Mouse (Mus musculus): ENCODE results near the gene Nabp2. TPM values are rescaled to one million over a fixed set of nuclear protein-coding genes. Genes with fewer than 3 reads are reported as not detected.

Gene Nabp2
- 48.7 and 52.0 TPM in 2 replicates for polyA plus RNA-seq (2015; fragmentation: Nextera tagmentation; extraction: Ambion mirVana)

GRCm38 (mm10) chr10:128411211-128412054 lies at the start of gene Nabp2, which contains the start of gene Rnf41:
TSS of gene Nabp2 (minus strand) at chr10:128411492.
TSS of gene Rnf41 (plus strand) at chr10:128411657.

GRCm38 (mm10) chr10:128458719-128459408 lies 47.6 kb upstream of the Nabp2 start, which contains the start of gene Smarcc2:
TSS of gene Smarcc2 (plus strand) at chr10:128459248.

GRCm38 (mm10) chr10:128401056-128401455 lies 10.2 kb downstream of the Nabp2 start, which contains the start of gene Slc39a5:
TSS of gene Slc39a5 (minus strand) at chr10:128401229.

GRCm38 (mm10) chr10:128376455-128377211 lies 34.7 kb downstream of the Nabp2 start, which contains the start of gene Ankrd52:
TSS of gene Ankrd52 (plus strand) at chr10:128377115.

GRCm38 (mm10) chr10:128368402-128369217 lies 42.7 kb downstream of the Nabp2 start, which contains the start of gene Coq10a:
TSS of gene Coq10a (minus strand) at chr10:128368997.

Other genes starting within 250 kb of the Nabp2 start
- gene Rbms2, start 231.2 kb downstream of the Nabp2 start, polyA plus RNA-seq (2015; fragmentation: Nextera tagmentation; extraction: Ambion mirVana), result 7.7 and 11.5 TPM in 2 replicates
- 0.90 and 1.2 TPM in 2 replicates for gene Gls2, start 217.0 kb downstream of the Nabp2 start, polyA plus RNA-seq (2015; fragmentation: Nextera tagmentation; extraction: Ambion mirVana)
- gene Spryd4, start 199.7 kb downstream of the Nabp2 start, polyA plus RNA-seq (2015; fragmentation: Nextera tagmentation; extraction: Ambion mirVana), result 14.5 and 15.6 TPM in 2 replicates
- not detected in 2 replicates for gene Mip, start 185.7 kb downstream of the Nabp2 start, polyA plus RNA-seq (2015; fragmentation: Nextera tagmentation; extraction: Ambion mirVana)
- gene Timeless, start 179.4 kb downstream of the Nabp2 start, polyA plus RNA-seq (2015; fragmentation: Nextera tagmentation; extraction: Ambion mirVana), result 41.5 and 42.0 TPM in 2 replicates
- 0.27 and 0.45 TPM in 2 replicates for gene Apon, start 157.4 kb downstream of the Nabp2 start, polyA plus RNA-seq (2015; fragmentation: Nextera tagmentation; extraction: Ambion mirVana)
- 0.53 and 0.72 TPM in 2 replicates for gene Apof, start 142.8 kb downstream of the Nabp2 start, polyA plus RNA-seq (2015; fragmentation: Nextera tagmentation; extraction: Ambion mirVana)
- gene Stat2, start 140.9 kb downstream of the Nabp2 start, polyA plus RNA-seq (2015; fragmentation: Nextera tagmentation; extraction: Ambion mirVana), result 10.4 and 11.9 TPM in 2 replicates
- 0.16 TPM in 1 of 2 replicates, not detected in the other for gene Il23a, start 112.7 kb downstream of the Nabp2 start, polyA plus RNA-seq (2015; fragmentation: Nextera tagmentation; extraction: Ambion mirVana)
- gene Pan2, start 108.2 kb downstream of the Nabp2 start, polyA plus RNA-seq (2015; fragmentation: Nextera tagmentation; extraction: Ambion mirVana), result 16.4 and 18.3 TPM in 2 replicates
- 115 and 130 TPM in 2 replicates for gene Cnpy2, start 89.0 kb downstream of the Nabp2 start, polyA plus RNA-seq (2015; fragmentation: Nextera tagmentation; extraction: Ambion mirVana)
- 101 and 112 TPM in 2 replicates for gene Cs, start 73.8 kb downstream of the Nabp2 start, polyA plus RNA-seq (2015; fragmentation: Nextera tagmentation; extraction: Ambion mirVana)
- 9.0 and 9.1 TPM in 2 replicates for gene Coq10a, start 42.5 kb downstream of the Nabp2 start, polyA plus RNA-seq (2015; fragmentation: Nextera tagmentation; extraction: Ambion mirVana)
- gene Ankrd52, start 34.4 kb downstream of the Nabp2 start, polyA plus RNA-seq (2015; fragmentation: Nextera tagmentation; extraction: Ambion mirVana), result 6.4 and 6.5 TPM in 2 replicates
- gene Slc39a5, start 10.3 kb downstream of the Nabp2 start, polyA plus RNA-seq (2015; fragmentation: Nextera tagmentation; extraction: Ambion mirVana), result 0.08 and 0.12 TPM in 2 replicates
- 13.7 and 17.6 TPM in 2 replicates for gene Rnf41, start 165 bp upstream of the Nabp2 start, polyA plus RNA-seq (2015; fragmentation: Nextera tagmentation; extraction: Ambion mirVana)
- gene Smarcc2, start 47.8 kb upstream of the Nabp2 start, polyA plus RNA-seq (2015; fragmentation: Nextera tagmentation; extraction: Ambion mirVana), result 22.0 and 26.1 TPM in 2 replicates
- gene Myl6, start 82.7 kb upstream of the Nabp2 start, polyA plus RNA-seq (2015; fragmentation: Nextera tagmentation; extraction: Ambion mirVana), result 807 and 844 TPM in 2 replicates
- gene Myl6b, start 87.2 kb upstream of the Nabp2 start, polyA plus RNA-seq (2015; fragmentation: Nextera tagmentation; extraction: Ambion mirVana), result 3.4 and 3.7 TPM in 2 replicates
- 19.0 and 22.8 TPM in 2 replicates for gene Esyt1, start 114.4 kb upstream of the Nabp2 start, polyA plus RNA-seq (2015; fragmentation: Nextera tagmentation; extraction: Ambion mirVana)
- 6.2 and 7.0 TPM in 2 replicates for gene Zc3h10, start 136.3 kb upstream of the Nabp2 start, polyA plus RNA-seq (2015; fragmentation: Nextera tagmentation; extraction: Ambion mirVana)
- 3,867 and 4,026 TPM in 2 replicates for gene Rpl41, start 137.8 kb upstream of the Nabp2 start, polyA plus RNA-seq (2015; fragmentation: Nextera tagmentation; extraction: Ambion mirVana)
- gene Pa2g4, start 154.5 kb upstream of the Nabp2 start, polyA plus RNA-seq (2015; fragmentation: Nextera tagmentation; extraction: Ambion mirVana), result 154 and 167 TPM in 2 replicates
- gene Erbb3, start 178.2 kb upstream of the Nabp2 start, polyA plus RNA-seq (2015; fragmentation: Nextera tagmentation; extraction: Ambion mirVana), result 0.41 and 0.51 TPM in 2 replicates
- gene Rps26, start 215.3 kb upstream of the Nabp2 start, polyA plus RNA-seq (2015; fragmentation: Nextera tagmentation; extraction: Ambion mirVana), result 871 and 883 TPM in 2 replicates
- 0.34 and 0.95 TPM in 2 replicates for gene Ikzf4, start 234.5 kb upstream of the Nabp2 start, polyA plus RNA-seq (2015; fragmentation: Nextera tagmentation; extraction: Ambion mirVana)